In the genomic region with DNA sequence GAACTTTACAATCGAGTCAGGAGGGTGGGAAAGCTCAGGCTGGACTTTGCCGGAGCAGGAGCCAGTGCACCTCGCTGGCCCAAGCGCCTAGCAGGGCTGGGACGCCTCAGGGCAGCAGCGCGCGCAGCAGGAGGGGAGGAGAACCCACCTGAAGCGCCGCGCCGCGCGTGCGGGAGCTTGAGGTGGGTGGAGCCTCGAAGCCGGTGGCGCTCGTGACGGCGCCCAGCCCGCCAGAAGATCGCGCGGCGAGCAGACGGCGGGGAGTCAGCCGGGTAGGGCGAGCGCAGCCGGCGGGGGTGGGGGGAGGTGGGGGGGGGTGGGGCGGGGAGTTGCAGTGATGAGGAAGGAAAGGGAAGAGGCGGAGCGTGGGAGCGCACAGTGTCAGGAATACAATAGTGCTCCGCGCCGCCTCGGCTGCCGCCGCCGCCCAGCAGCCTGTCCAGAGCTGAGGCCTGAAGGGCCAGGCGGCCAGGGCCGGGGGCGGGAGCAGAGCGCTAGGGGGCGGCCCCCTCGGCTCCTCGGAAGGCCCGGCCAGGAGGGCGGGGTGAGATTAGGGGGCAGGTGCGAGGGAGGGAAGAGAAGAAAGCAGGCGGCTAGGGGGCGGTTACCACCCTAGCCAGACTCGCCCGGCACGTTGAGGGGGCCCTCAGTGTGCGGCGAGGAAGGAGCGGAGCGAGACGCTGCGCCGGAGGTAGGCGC, we compare ENCODE assay signal across 8 mouse cellular contexts. TPM values are rescaled to one million over a fixed set of nuclear protein-coding genes. Genes with fewer than 3 reads are reported as not detected.
DNase-seq lines count a peak whose midpoint lies in the region; ATAC-seq and TF ChIP-seq lines count a peak whose summit lies in the region.

TSS of gene Jade3 (plus strand) at position 549 of the 699 bp plus-strand sequence.

- no peaks in the 10 kb centered on the region for H3K36me3 ChIP-seq in embryonic facial prominence, embryonic 14.5 days (ENCODE audit: control insufficient read depth, insufficient read depth, low read length)

- peak within 1 kb of the TSS; percentile 86 for H3K4me3 ChIP-seq in bone marrow, adult 2 months (replicated peaks; ENCODE audit: control insufficient read depth, low read depth, low read length)
- peak within 1 kb of the TSS; percentile 49 for H3K4me3 ChIP-seq in embryonic facial prominence, embryonic 14.5 days (ENCODE audit: low read depth, low read length)

- DNase-seq in B cell, adult 2 months: peak; percentile 74 to 75
- DNase-seq in embryonic facial prominence, embryonic 14.5 days (ENCODE audit: low spot score): peak; percentile 87
- DNase-seq in heart, adult 9 months (ENCODE audit: low spot score in 2 of 2): peak; percentile 76 to 79
- DNase-seq in kidney, adult 9 months: peak; percentile 84
- DNase-seq in liver: peak; percentile 90
- peak; percentile 77 to 80 for DNase-seq in spleen, postnatal 36 days (ENCODE audit: low spot score in 2 of 2)

- H3K27me3 ChIP-seq in embryonic facial prominence, embryonic 14.5 days (replicated peaks; ENCODE audit: control insufficient read depth, insufficient read depth, low read length): no peaks in the 10 kb centered on the region

- WGBS in bone marrow, adult 2 months: 16% methylated on average over 43 of the region's 67 CpGs
- WGBS in embryonic facial prominence, embryonic 14.5 days: 22% methylated on average over 13 of the region's 67 CpGs

- H3K4me1 ChIP-seq in bone marrow, adult 2 months (ENCODE audit: control insufficient read depth, insufficient read depth, low read length): no peaks in the 10 kb centered on the region
- H3K4me1 ChIP-seq in embryonic facial prominence, embryonic 14.5 days (ENCODE audit: control insufficient read depth, insufficient read depth, low read length): no peaks in the 10 kb centered on the region

- peak; percentile 76; the same call in 1 of the 2 replicates for TF ChIP-seq POLR2A in bone marrow, adult 2 months (IDR thresholded peaks at IDR 0.05; ENCODE audit: borderline replicate concordance, control insufficient read depth, low read depth, low read length)

- no peak for TF ChIP-seq CTCF in bone marrow, adult 2 months (IDR thresholded peaks at IDR 0.05; ENCODE audit: control insufficient read depth, insufficient read depth, low read length)

- peak within 1 kb of the TSS; percentile 76 for H3K27ac ChIP-seq in bone marrow, adult 2 months (ENCODE audit: control insufficient read depth, insufficient read depth, low read depth, low read length, poor library complexity)
- H3K27ac ChIP-seq in embryonic facial prominence, embryonic 14.5 days (replicated peaks; ENCODE audit: low read depth, low read length): peak within 1 kb of the TSS; percentile 74

- ATAC-seq in embryonic facial prominence, embryonic 14.5 days (ENCODE audit: low read depth): peak; percentile 96
- ATAC-seq in monocyte, adult 5-6 weeks (replicated peaks; ENCODE audit: insufficient number of reproducible peaks, low FRiP score, low TSS enrichment, poor library complexity, severe bottlenecking): peak; percentile 56

- no peaks in the 10 kb centered on the region for H3K9me3 ChIP-seq in embryonic facial prominence, embryonic 14.5 days (ENCODE audit: control insufficient read depth, low read length)

- H3K4me2 ChIP-seq in embryonic facial prominence, embryonic 14.5 days (ENCODE audit: low read depth, low read length): peak within 1 kb of the TSS; percentile 58

- peak within 1 kb of the TSS; percentile 70 for H3K9ac ChIP-seq in embryonic facial prominence, embryonic 14.5 days (ENCODE audit: low read depth, low read length)

RNA-seq across cellular contexts. Expression of gene Jade3, which starts in this region (rescaled TPM):
- 1.9 and 4.0 TPM in 2 replicates for polyA plus RNA-seq in bone marrow, adult 2 months (2011; ENCODE audit: insufficient read depth, insufficient read length, low replicate concordance, missing spikeins)
- polyA plus RNA-seq in embryonic facial prominence, embryonic 14.5 days (2014; fragmentation: Nextera tagmentation; extraction: Ambion mirVana): 5.5 and 5.8 TPM in 2 replicates
- total RNA-seq in monocyte, adult 5-6 weeks (2017): 2.2 to 5.3 TPM (median 2.8 TPM) in 3 replicates

Comparison
In these comparisons a context has a peak if more than half of its experiments do, and no peak if none do; other contexts are left out.
1. Peak in every context shown above with its lines: DNase-seq, ATAC-seq, H3K4me3 ChIP-seq and H3K27ac ChIP-seq.